Mouse (Mus musculus) liver, postnatal 0 days (tissue): ENCODE results near the gene Hmgb2. TPM values are rescaled to one million over a fixed set of nuclear protein-coding genes. Genes with fewer than 3 reads are reported as not detected.
A peak's percentile ranks its signal among the peaks of the same experiment; 100 is the strongest.
"Not testable (repeated sequence)": the region's sequence is repeated elsewhere in the genome, so short reads cannot be mapped to it uniquely, and the experiment has no call there.

Experiments
- ATAC-seq: fragments of 200-750 bp; cut with Nextera tagmentation; 2 replicates; pipeline ENCODE4 v1.8.0; 2017; ENCODE audit warnings: mild to moderate bottlenecking, moderate library complexity
- DNase-seq: peaks from one replicate; pipeline ENCODE4 v3.0.0-alpha.2; 2016
- H3K27ac ChIP-seq: fragments of 300-500 bp; sonication (generic); 2 replicates; pipeline ENCODE4 v1.5.1; 2014; ENCODE audit warnings: antibody characterized with exemption, moderate library complexity, mild to moderate bottlenecking, low read depth
- H3K27me3 ChIP-seq: fragments of 300-500 bp; sonication (generic); 2 replicates; pipeline ENCODE4 v1.6.1; 2014; ENCODE audit warnings: low read length, control low read depth, mixed read lengths; ENCODE audit not compliant: insufficient read depth
- H3K36me3 ChIP-seq: fragments of 300-500 bp; sonication (generic); replicated peaks from 2 replicates; pipeline ENCODE4 v1.6.1; 2014; ENCODE audit warnings: mild to moderate bottlenecking, control low read depth, low read length, moderate library complexity, mixed read lengths; ENCODE audit not compliant: insufficient read depth
- H3K4me1 ChIP-seq: fragments of 300-500 bp; sonication (generic); 2 replicates; pipeline ENCODE4 v1.6.1; 2014; ENCODE audit warnings: antibody characterized with exemption, mild to moderate bottlenecking, control low read depth; ENCODE audit not compliant: insufficient read depth
- H3K4me2 ChIP-seq: fragments of 300-500 bp; sonication (generic); 2 replicates; pipeline ENCODE4 v1.6.1; 2014; ENCODE audit warnings: low read depth, mild to moderate bottlenecking, low read length, moderate library complexity, mixed read lengths
- H3K4me3 ChIP-seq: fragments of 300-500 bp; sonication (generic); 2 replicates; pipeline ENCODE4 v1.5.1; 2014; ENCODE audit warnings: low read depth, low read length
- H3K9ac ChIP-seq: fragments of 300-500 bp; sonication (generic); replicated peaks from 2 replicates; pipeline ENCODE4 v1.6.1; 2014; ENCODE audit warnings: mild to moderate bottlenecking, moderate library complexity
- H3K9me3 ChIP-seq: fragments of 300-500 bp; sonication (generic); 2 replicates; pipeline ENCODE4 v1.6.1; 2016; ENCODE audit warnings: mild to moderate bottlenecking, control low read depth, low read length, mixed read lengths
- CTCF ChIP-seq: sonication (generic); IDR thresholded peaks from 2 replicates; pipeline ENCODE4 v1.5.1; 2016; ENCODE audit warnings: antibody characterized with exemption, low read depth
- EP300 ChIP-seq: IDR thresholded peaks from 2 replicates; pipeline ENCODE4 v1.6.1; 2016; ENCODE audit warnings: antibody characterized with exemption, low read depth, mild to moderate bottlenecking
- WGBS: fragments of 180-500 bp; shearing (Covaris S2); extraction: QIAGEN DNeasy Blood & Tissue Kit; methylation state at CpG from one replicate; pipeline ENCODE4 v1.1.7; 2014; ENCODE audit not compliant: insufficient replicate concordance; 5-methylcytosine and 5-hydroxymethylcytosine counted together
- polyA plus RNA-seq: library from polyadenylated mRNA; unstranded; fragments of >200 nt; fragmentation: Nextera tagmentation; extraction: Ambion mirVana; gene quantifications from 2 replicates; pipeline ENCODE4 v1.2.1, GENCODE M21; 2015

The Hmgb2 gene
- polyA plus RNA-seq, 1 experiment from 2014 or later, result 339 TPM

GRCm38 (mm10) chr8:57507556-57508063 is 4.1 kb upstream of the Hmgb2 start:
- Histone ChIP-seq H3K4me2 (no peak overlapping the region; the same call in 1 of the 2 replicates), H3K27me3 (no peaks in the 10 kb centered on the region), H3K27ac (no peak overlapping the region), H3K4me1 (peaks cover 14% of the 10 kb centered on the region), H3K4me3 (no peak overlapping the region), H3K9ac (no peak overlapping the region), H3K36me3 (no peaks in the 10 kb centered on the region), H3K9me3 (no peaks in the 10 kb centered on the region)
- WGBS, result 85% methylated on average over 4 of the region's 4 CpGs
- TF ChIP-seq CTCF (no peak), EP300 (no peak)
- ATAC-seq (no peak), DNase-seq (no peak)

GRCm38 (mm10) chr8:57508657-57509056 is 3.0 kb upstream of the Hmgb2 start:
- TF ChIP-seq CTCF (no peak), EP300 (no peak)
- Histone ChIP-seq H3K4me2 (no peak overlapping the region), H3K4me3 (no peak overlapping the region), H3K9ac (no peak overlapping the region), H3K9me3 (no peaks in the 10 kb centered on the region), H3K36me3 (peaks cover 4% of the 10 kb centered on the region; the same call in 1 of the 2 replicates), H3K27me3 (no peaks in the 10 kb centered on the region), H3K27ac (no peak overlapping the region), H3K4me1 (peaks cover 16% of the 10 kb centered on the region)
- DNase-seq (no peak), ATAC-seq (no peak)
- 68% methylated on average over 4 of the region's 4 CpGs for WGBS

- Histone ChIP-seq H3K4me1 (peaks cover 13% of the 10 kb centered on the region; the same call in 1 of the 2 replicates), H3K9me3 (no peaks in the 10 kb centered on the region), H3K27ac (peak overlapping the region; percentile 71), H3K36me3 (peaks cover 19% of the 10 kb centered on the region), H3K4me2 (peak overlapping the region; percentile 97), H3K4me3 (peak overlapping the region; percentile 80), H3K27me3 (no peaks in the 10 kb centered on the region), H3K9ac (peak overlapping the region; percentile 88)
- DNase-seq, result peak; percentile 59
- no peak for ATAC-seq
- TF ChIP-seq EP300, result no peak
- TF ChIP-seq CTCF, result no peak
- 2% methylated on average over 31 of the region's 31 CpGs for WGBS
These were observed 854 bp upstream of the Hmgb2 start for GRCm38 (mm10) chr8:57510791-57511315.

- Histone ChIP-seq H3K4me1 (peaks cover 13% of the 10 kb centered on the region; the same call in 1 of the 2 replicates), H3K36me3 (peaks cover 31% of the 10 kb centered on the region), H3K27me3 (no peaks in the 10 kb centered on the region), H3K27ac (peak overlapping the region; percentile 100), H3K4me3 (peak overlapping the region; percentile 95), H3K9ac (peak overlapping the region; percentile 100), H3K9me3 (no peaks in the 10 kb centered on the region), H3K4me2 (peak overlapping the region; percentile 71)
- under 1% methylated on average over 61 of the region's 96 CpGs for WGBS
- no peak for TF ChIP-seq EP300
- TF ChIP-seq CTCF, result no peak
- ATAC-seq (peak; percentile 51), DNase-seq (peak; percentile 75)
These were observed 692 bp downstream of the Hmgb2 start for GRCm38 (mm10) chr8:57512141-57513056.

- Histone ChIP-seq H3K27ac (peak overlapping the region; percentile 100), H3K36me3 (peaks cover 39% of the 10 kb centered on the region), H3K4me2 (peak overlapping the region; percentile 71), H3K4me3 (peak overlapping the region; percentile 95), H3K9ac (peak overlapping the region; percentile 100), H3K4me1 (peaks cover 13% of the 10 kb centered on the region; the same call in 1 of the 2 replicates)
- not testable (repeated sequence) for ATAC-seq, H3K27me3 ChIP-seq, H3K9me3 ChIP-seq, DNase-seq
- WGBS, result 3% methylated on average over 9 of the region's 10 CpGs
- peak; percentile 25; the same call in 1 of the 2 replicates for TF ChIP-seq EP300
These were observed 1.5 kb downstream of the Hmgb2 start for GRCm38 (mm10) chr8:57513178-57513661.

GRCm38 (mm10) chr8:57516685-57517084 is 5.0 kb downstream of the Hmgb2 start:
- 93% methylated on average over 4 of the region's 5 CpGs for WGBS
- not testable (repeated sequence) for DNase-seq, H3K4me3 ChIP-seq, ATAC-seq, H3K9ac ChIP-seq, H3K27ac ChIP-seq, H3K27me3 ChIP-seq, H3K4me1 ChIP-seq, H3K9me3 ChIP-seq
- Histone ChIP-seq H3K4me2 (peak overlapping the region; percentile 7; the same call in 1 of the 2 replicates), H3K36me3 (peaks cover 49% of the 10 kb centered on the region)
